Mouse (Mus musculus): ENCODE measurements around the gene Scaf11.
A peak's percentile ranks its signal among the peaks of the same experiment; 100 is the strongest.

Gene Scaf11

GRCm38 (mm10) chr15:96476359-96476758 is 15.7 kb upstream of the Scaf11 start:
- DNase-seq (ENCODE audit: low read depth, low spot score) = peak; percentile 87
- no peaks in the 10 kb centered on the region for H3K27me3 ChIP-seq (ENCODE audit: control insufficient read depth, insufficient read depth, low read length, poor library complexity, severe bottlenecking)

GRCm38 (mm10) chr15:96475571-96475972 is 14.9 kb upstream of the Scaf11 start:
- DNase-seq (ENCODE audit: low read depth, low spot score) = peak; percentile 72
- H3K27me3 ChIP-seq (ENCODE audit: control insufficient read depth, insufficient read depth, low read length, poor library complexity, severe bottlenecking) = no peaks in the 10 kb centered on the region
- H3K36me3 ChIP-seq (ENCODE audit: control insufficient read depth, insufficient read depth, low read length, poor library complexity, severe bottlenecking) = no peaks in the 10 kb centered on the region; the same call in none of the 2 replicates

More at GRCm38 (mm10) chr15:96476359-96476758, 15.7 kb upstream of the Scaf11 start:
- no peaks in the 10 kb centered on the region; the same call in none of the 2 replicates for H3K36me3 ChIP-seq (ENCODE audit: control insufficient read depth, insufficient read depth, low read length, poor library complexity, severe bottlenecking)

- Histone ChIP-seq H3K36me3 (ENCODE audit: control insufficient read depth, insufficient read depth, low read length, poor library complexity, severe bottlenecking) (no peaks in the 10 kb centered on the region; the same call in none of the 2 replicates), H3K27me3 (ENCODE audit: control insufficient read depth, insufficient read depth, low read length, poor library complexity, severe bottlenecking) (no peaks in the 10 kb centered on the region)
- peak; percentile 89 for DNase-seq (ENCODE audit: low read depth, low spot score)
Measured at GRCm38 (mm10) chr15:96474325-96474955, 13.8 kb upstream of the Scaf11 start.

GRCm38 (mm10) chr15:96473920-96474319 is 13.3 kb upstream of the Scaf11 start:
- no peak for DNase-seq (ENCODE audit: low read depth, low spot score)
- Histone ChIP-seq H3K27me3 (ENCODE audit: control insufficient read depth, insufficient read depth, low read length, poor library complexity, severe bottlenecking) (no peaks in the 10 kb centered on the region), H3K36me3 (ENCODE audit: control insufficient read depth, insufficient read depth, low read length, poor library complexity, severe bottlenecking) (no peaks in the 10 kb centered on the region; the same call in none of the 2 replicates)

- Histone ChIP-seq H3K27me3 (ENCODE audit: control insufficient read depth, insufficient read depth, low read length, poor library complexity, severe bottlenecking) (no peaks in the 10 kb centered on the region), H3K36me3 (ENCODE audit: control insufficient read depth, insufficient read depth, low read length, poor library complexity, severe bottlenecking) (peaks cover 3% of the 10 kb centered on the region)
- peak; percentile 60 for DNase-seq (ENCODE audit: low read depth, low spot score)
Measured at GRCm38 (mm10) chr15:96468316-96468715, 7.7 kb upstream of the Scaf11 start.

GRCm38 (mm10) chr15:96467844-96468243 is 7.2 kb upstream of the Scaf11 start:
- no peaks in the 10 kb centered on the region for H3K27me3 ChIP-seq (ENCODE audit: control insufficient read depth, insufficient read depth, low read length, poor library complexity, severe bottlenecking)
- DNase-seq (ENCODE audit: low read depth, low spot score) = no peak
- peaks cover 3% of the 10 kb centered on the region for H3K36me3 ChIP-seq (ENCODE audit: control insufficient read depth, insufficient read depth, low read length, poor library complexity, severe bottlenecking)

GRCm38 (mm10) chr15:96466362-96466903 is 5.8 kb upstream of the Scaf11 start:
- no peaks in the 10 kb centered on the region for H3K27me3 ChIP-seq (ENCODE audit: control insufficient read depth, insufficient read depth, low read length, poor library complexity, severe bottlenecking)
- no peak for DNase-seq (ENCODE audit: low read depth, low spot score)
- H3K36me3 ChIP-seq (ENCODE audit: control insufficient read depth, insufficient read depth, low read length, poor library complexity, severe bottlenecking) = peaks cover 3% of the 10 kb centered on the region

GRCm38 (mm10) chr15:96465076-96465475 is 4.4 kb upstream of the Scaf11 start:
- H3K27me3 ChIP-seq (ENCODE audit: control insufficient read depth, insufficient read depth, low read length, poor library complexity, severe bottlenecking) = no peaks in the 10 kb centered on the region
- no peak for DNase-seq (ENCODE audit: low read depth, low spot score)

GRCm38 (mm10) chr15:96463821-96464220 is 3.2 kb upstream of the Scaf11 start:
- Histone ChIP-seq H3K27me3 (ENCODE audit: control insufficient read depth, insufficient read depth, low read length, poor library complexity, severe bottlenecking) (no peaks in the 10 kb centered on the region), H3K36me3 (ENCODE audit: control insufficient read depth, insufficient read depth, low read length, poor library complexity, severe bottlenecking) (peaks cover 3% of the 10 kb centered on the region)
- DNase-seq (ENCODE audit: low read depth, low spot score) = no peak

More at GRCm38 (mm10) chr15:96465076-96465475, 4.4 kb upstream of the Scaf11 start:
- H3K36me3 ChIP-seq (ENCODE audit: control insufficient read depth, insufficient read depth, low read length, poor library complexity, severe bottlenecking) = peaks cover 3% of the 10 kb centered on the region

- Histone ChIP-seq H3K36me3 (ENCODE audit: control insufficient read depth, insufficient read depth, low read length, poor library complexity, severe bottlenecking) (peaks cover 3% of the 10 kb centered on the region), H3K27me3 (ENCODE audit: control insufficient read depth, insufficient read depth, low read length, poor library complexity, severe bottlenecking) (no peaks in the 10 kb centered on the region)
- DNase-seq (ENCODE audit: low read depth, low spot score) = no peak
Measured at GRCm38 (mm10) chr15:96462611-96463010, 2.0 kb upstream of the Scaf11 start.

- peaks cover 3% of the 10 kb centered on the region for H3K36me3 ChIP-seq (ENCODE audit: control insufficient read depth, insufficient read depth, low read length, poor library complexity, severe bottlenecking)
- no peak for DNase-seq (ENCODE audit: low read depth, low spot score)
- no peaks in the 10 kb centered on the region for H3K27me3 ChIP-seq (ENCODE audit: control insufficient read depth, insufficient read depth, low read length, poor library complexity, severe bottlenecking)
Measured at GRCm38 (mm10) chr15:96461541-96462512, 1.2 kb upstream of the Scaf11 start.

- peaks cover 2% of the 10 kb centered on the region for H3K36me3 ChIP-seq (ENCODE audit: control insufficient read depth, insufficient read depth, low read length, poor library complexity, severe bottlenecking)
- no peaks in the 10 kb centered on the region for H3K27me3 ChIP-seq (ENCODE audit: control insufficient read depth, insufficient read depth, low read length, poor library complexity, severe bottlenecking)
- no peak for DNase-seq (ENCODE audit: low read depth, low spot score)
Measured at GRCm38 (mm10) chr15:96460451-96460729, 253 bp downstream of the Scaf11 start.

GRCm38 (mm10) chr15:96459741-96460450 is 747 bp downstream of the Scaf11 start:
- peak; percentile 60 for DNase-seq (ENCODE audit: low read depth, low spot score)
- Histone ChIP-seq H3K36me3 (ENCODE audit: control insufficient read depth, insufficient read depth, low read length, poor library complexity, severe bottlenecking) (no peaks in the 10 kb centered on the region; the same call in none of the 2 replicates), H3K27me3 (ENCODE audit: control insufficient read depth, insufficient read depth, low read length, poor library complexity, severe bottlenecking) (no peaks in the 10 kb centered on the region)

GRCm38 (mm10) chr15:96458273-96458672 is 2.4 kb downstream of the Scaf11 start:
- no peak for DNase-seq (ENCODE audit: low read depth, low spot score)
- no peaks in the 10 kb centered on the region for H3K27me3 ChIP-seq (ENCODE audit: control insufficient read depth, insufficient read depth, low read length, poor library complexity, severe bottlenecking)
- H3K36me3 ChIP-seq (ENCODE audit: control insufficient read depth, insufficient read depth, low read length, poor library complexity, severe bottlenecking) = no peaks in the 10 kb centered on the region; the same call in 1 of the 2 replicates

All from splenic B cell, adult 2 months (primary cell).